Mouse (Mus musculus) thymus, adult 2 months (tissue): Measurements from ENCODE around the gene Coro2b. TPM values are rescaled to one million over a fixed set of nuclear protein-coding genes. Genes with fewer than 3 reads are reported as not detected.

Source experiments
- DNase-seq: peaks from one replicate; pipeline ENCODE4 v3.0.0; 2021
- H3K27ac ChIP-seq: fragments of 200-500 bp; 2 replicates; pipeline ENCODE4 v1.5.1; 2012; ENCODE audit warnings: low read length, control low read depth; ENCODE audit not compliant: control insufficient read depth, insufficient read depth
- H3K27me3 ChIP-seq: fragments of 200-500 bp; 2 replicates; pipeline ENCODE4 v1.6.1; 2012; ENCODE audit warnings: mild to moderate bottlenecking, low read length, moderate library complexity, mixed read lengths; ENCODE audit not compliant: control insufficient read depth, insufficient read depth
- H3K36me3 ChIP-seq: fragments of 200-500 bp; 2 replicates; pipeline ENCODE4 v1.6.1; 2012; ENCODE audit warnings: mild to moderate bottlenecking, low read length, moderate library complexity; ENCODE audit not compliant: control insufficient read depth, insufficient read depth
- H3K4me1 ChIP-seq: fragments of 200-500 bp; replicated peaks from 2 replicates; pipeline ENCODE4 v1.6.1; 2012; ENCODE audit warnings: low read length; ENCODE audit not compliant: control insufficient read depth, insufficient read depth
- H3K4me3 ChIP-seq: fragments of 200-500 bp; 2 replicates; pipeline ENCODE4 v1.5.1; 2012; ENCODE audit warnings: mild to moderate bottlenecking, low read length, control low read depth, moderate library complexity; ENCODE audit not compliant: control insufficient read depth, insufficient read depth
- CTCF ChIP-seq: fragments of 200-500 bp; IDR thresholded peaks from 2 replicates; pipeline ENCODE4 v1.5.1; 2012; ENCODE audit warnings: mild to moderate bottlenecking, control low read depth, low read length, moderate library complexity, borderline replicate concordance; ENCODE audit not compliant: control insufficient read depth, poor library complexity, insufficient read depth; ENCODE audit errors: extremely low read depth
- POLR2A ChIP-seq: fragments of 200-500 bp; IDR thresholded peaks from 2 replicates; pipeline ENCODE4 v1.6.1; 2012; ENCODE audit warnings: mild to moderate bottlenecking, low read length, control low read depth, moderate library complexity; ENCODE audit not compliant: control insufficient read depth, poor library complexity, insufficient read depth; ENCODE audit errors: extremely low read depth
- WGBS: fragments of 180-500 bp; shearing (Covaris S2); methylation state at CpG from one replicate; pipeline ENCODE4 v1.1.7; 2018; 5-methylcytosine and 5-hydroxymethylcytosine counted together
- polyA plus RNA-seq: library from polyadenylated mRNA; depleted of rRNA; stranded (reverse); fragments of >200 nt; gene quantifications from 2 replicates; pipeline ENCODE4 v1.2.3, GENCODE M21; 2012

Gene Coro2b
- polyA plus RNA-seq, 1 experiment = 18.2 TPM

DNA sequence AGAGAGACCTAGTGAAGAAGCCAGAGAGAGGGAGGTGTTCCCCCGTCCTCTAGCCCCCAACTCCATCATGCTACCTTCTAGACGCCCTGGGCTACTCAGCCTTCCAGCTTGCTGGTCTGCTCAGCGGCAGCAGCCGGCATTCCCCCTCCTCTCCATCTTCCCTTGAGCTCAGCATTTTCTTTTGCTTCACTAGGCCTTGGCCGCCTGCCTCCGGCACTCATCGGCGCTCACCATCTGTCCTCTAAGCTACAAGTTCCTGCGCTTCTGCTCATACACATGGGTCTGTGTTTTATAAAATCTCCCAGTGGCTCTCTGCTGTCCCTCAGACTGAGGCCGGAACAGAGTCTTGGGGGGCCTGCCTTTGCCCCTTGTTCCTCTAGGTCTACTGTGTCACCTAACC, 3.9 kb upstream of the Coro2b start:
- H3K4me1 ChIP-seq = peaks cover 33% of the 10 kb centered on the region
- no peaks in the 10 kb centered on the region for H3K36me3 ChIP-seq
- no peak overlapping the region for H3K4me3 ChIP-seq
- TF ChIP-seq POLR2A (no peak), CTCF (no peak)
- 88% methylated on average over 10 of the region's 10 CpGs for WGBS
- H3K27me3 ChIP-seq = no peaks in the 10 kb centered on the region
- no peak overlapping the region for H3K27ac ChIP-seq
- no peak for DNase-seq

GRCm38 (mm10) chr9:62540166-62540565, 3.3 kb upstream of the Coro2b start:
- WGBS = 92% methylated on average over 9 of the region's 9 CpGs
- H3K27me3 ChIP-seq = no peaks in the 10 kb centered on the region

DNA sequence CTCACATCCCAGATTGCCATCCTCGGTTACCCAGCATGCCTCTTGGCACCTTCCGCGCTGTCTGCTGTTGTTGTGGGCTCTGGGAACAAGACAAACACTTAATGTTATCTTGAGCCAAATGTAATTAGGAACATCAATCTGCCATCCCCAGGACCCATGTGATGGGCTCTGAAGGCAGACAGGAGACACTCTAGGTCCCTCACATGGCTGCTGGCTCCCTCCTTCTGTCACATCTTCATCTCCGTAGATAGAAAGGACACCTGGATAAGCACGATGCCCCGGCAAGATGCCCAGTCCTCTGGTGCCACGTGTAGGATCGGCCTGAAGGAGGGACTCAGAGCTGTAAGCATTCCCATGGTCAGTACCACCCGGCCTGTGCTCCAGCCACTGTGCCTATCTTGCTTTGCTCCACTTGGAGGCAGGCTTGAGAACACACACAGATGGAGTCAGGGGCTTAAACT, 2.4 kb upstream of the Coro2b start:
- no peak overlapping the region for H3K4me3 ChIP-seq
- H3K36me3 ChIP-seq = no peaks in the 10 kb centered on the region
- TF ChIP-seq POLR2A (no peak), CTCF (no peak)
- no peaks in the 10 kb centered on the region for H3K27me3 ChIP-seq
- H3K4me1 ChIP-seq = peaks cover 38% of the 10 kb centered on the region
- H3K27ac ChIP-seq = no peak overlapping the region
- 98% methylated on average over 9 of the region's 9 CpGs for WGBS
- no peak for DNase-seq

More at GRCm38 (mm10) chr9:62540166-62540565, 3.3 kb upstream of the Coro2b start:
- Histone ChIP-seq H3K4me3 (no peak overlapping the region), H3K27ac (no peak overlapping the region), H3K36me3 (no peaks in the 10 kb centered on the region), H3K4me1 (peaks cover 38% of the 10 kb centered on the region)
- DNase-seq = no peak
- TF ChIP-seq POLR2A (no peak), CTCF (no peak)

- no peaks in the 10 kb centered on the region for H3K27me3 ChIP-seq
- no peaks in the 10 kb centered on the region for H3K36me3 ChIP-seq
- DNase-seq = peak; percentile 47
- WGBS = 66% methylated on average over 6 of the region's 6 CpGs
- H3K27ac ChIP-seq = no peak overlapping the region
- no peak for TF ChIP-seq POLR2A
- no peak overlapping the region for H3K4me3 ChIP-seq
- H3K4me1 ChIP-seq = peaks cover 41% of the 10 kb centered on the region
Observed at GRCm38 (mm10) chr9:62537941-62538340, 1.1 kb upstream of the Coro2b start.

DNA sequence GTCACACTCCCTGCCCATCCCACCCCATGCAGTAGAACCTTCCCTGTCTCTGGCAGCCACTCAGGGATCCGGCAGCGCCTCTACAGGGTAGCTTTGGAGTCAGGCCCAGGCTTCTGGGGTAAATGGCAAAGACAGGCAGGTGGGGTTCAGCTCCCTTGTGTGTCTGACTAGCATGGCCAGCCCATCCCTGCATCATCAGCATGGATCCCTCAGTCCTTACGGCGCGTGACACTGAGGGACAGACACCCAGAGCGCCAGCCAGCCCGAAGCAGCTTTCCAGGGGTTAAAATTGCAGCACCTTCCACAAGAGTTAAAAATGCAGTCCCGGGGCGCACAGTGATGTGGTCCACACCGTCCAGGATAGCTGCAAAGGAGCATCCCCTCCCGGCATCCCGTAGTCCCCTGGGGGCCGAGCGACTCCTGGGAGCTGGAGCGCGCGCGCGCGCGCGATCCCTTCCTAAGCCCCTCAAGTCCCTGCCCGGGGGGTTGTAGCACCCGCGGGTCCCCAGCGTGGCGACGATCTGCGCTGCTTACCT, 657 bp downstream of the Coro2b start:
- no peak for DNase-seq
- WGBS = 12% methylated on average over 29 of the region's 29 CpGs
- Histone ChIP-seq H3K36me3 (no peaks in the 10 kb centered on the region), H3K4me1 (peaks cover 51% of the 10 kb centered on the region), H3K4me3 (peak overlapping the region; percentile 61), H3K27ac (no peak overlapping the region), H3K27me3 (no peaks in the 10 kb centered on the region)
- TF ChIP-seq POLR2A = no peak; the same call in 1 of the 2 replicates
- TF ChIP-seq CTCF = no peak

GRCm38 (mm10) chr9:62535566-62535965, 1.3 kb downstream of the Coro2b start:
- Histone ChIP-seq H3K4me3 (no peak overlapping the region), H3K27me3 (no peaks in the 10 kb centered on the region), H3K4me1 (peaks cover 48% of the 10 kb centered on the region), H3K27ac (no peak overlapping the region), H3K36me3 (no peaks in the 10 kb centered on the region)
- DNase-seq = no peak
- TF ChIP-seq CTCF (no peak), POLR2A (no peak)
- WGBS = 96% methylated on average over 8 of the region's 8 CpGs

GRCm38 (mm10) chr9:62534691-62535090, 2.2 kb downstream of the Coro2b start:
- Histone ChIP-seq H3K4me3 (no peak overlapping the region), H3K27ac (no peak overlapping the region), H3K27me3 (no peaks in the 10 kb centered on the region), H3K4me1 (peaks cover 47% of the 10 kb centered on the region), H3K36me3 (no peaks in the 10 kb centered on the region)
- no peak for TF ChIP-seq CTCF
- TF ChIP-seq POLR2A = no peak
- no peak for DNase-seq
- WGBS = 95% methylated on average over 7 of the region's 7 CpGs
